Mouse (Mus musculus) spleen, postnatal 14 days (tissue): ENCODE results near the gene Gm17387.

ENCODE experiments used
- DNase-seq, 2 experiments: peaks; one replicate each; pipeline ENCODE4 v3.0.0; 2021 to 2022; ENCODE audit warnings: low spot score in 2 of 2

The Gm17387 gene

DNA sequence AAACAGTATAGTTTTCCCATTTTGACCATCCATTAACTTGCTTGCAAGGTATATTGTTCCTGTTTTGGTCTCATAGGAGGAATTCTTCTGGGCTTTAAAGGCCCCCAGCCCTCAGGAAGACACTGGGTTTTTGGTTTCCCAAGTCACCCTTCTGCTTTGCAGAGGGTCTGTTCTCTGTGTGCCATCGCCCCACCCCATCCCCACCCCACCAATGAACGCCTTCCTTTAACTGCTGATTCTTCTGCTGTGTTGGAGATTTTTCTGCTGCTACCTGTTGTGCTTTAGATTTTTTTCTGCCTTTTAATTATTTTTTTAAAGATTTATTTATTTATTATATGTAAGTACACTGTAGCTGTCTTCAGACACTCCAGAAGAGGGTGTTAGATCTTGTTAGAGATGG is at the start of gene Gm17387:
Gene Gm17387 (plus strand): TSS at position 301 of the 400 bp plus-strand sequence.
- DNase-seq, result no peak

- no peak for DNase-seq
Observed at GRCm38 (mm10) chr7:140981704-140982103, 47.2 kb upstream of the Gm17387 start.

- DNase-seq, result no peak
Observed at GRCm38 (mm10) chr7:140982971-140983370, 46.0 kb upstream of the Gm17387 start.

DNA sequence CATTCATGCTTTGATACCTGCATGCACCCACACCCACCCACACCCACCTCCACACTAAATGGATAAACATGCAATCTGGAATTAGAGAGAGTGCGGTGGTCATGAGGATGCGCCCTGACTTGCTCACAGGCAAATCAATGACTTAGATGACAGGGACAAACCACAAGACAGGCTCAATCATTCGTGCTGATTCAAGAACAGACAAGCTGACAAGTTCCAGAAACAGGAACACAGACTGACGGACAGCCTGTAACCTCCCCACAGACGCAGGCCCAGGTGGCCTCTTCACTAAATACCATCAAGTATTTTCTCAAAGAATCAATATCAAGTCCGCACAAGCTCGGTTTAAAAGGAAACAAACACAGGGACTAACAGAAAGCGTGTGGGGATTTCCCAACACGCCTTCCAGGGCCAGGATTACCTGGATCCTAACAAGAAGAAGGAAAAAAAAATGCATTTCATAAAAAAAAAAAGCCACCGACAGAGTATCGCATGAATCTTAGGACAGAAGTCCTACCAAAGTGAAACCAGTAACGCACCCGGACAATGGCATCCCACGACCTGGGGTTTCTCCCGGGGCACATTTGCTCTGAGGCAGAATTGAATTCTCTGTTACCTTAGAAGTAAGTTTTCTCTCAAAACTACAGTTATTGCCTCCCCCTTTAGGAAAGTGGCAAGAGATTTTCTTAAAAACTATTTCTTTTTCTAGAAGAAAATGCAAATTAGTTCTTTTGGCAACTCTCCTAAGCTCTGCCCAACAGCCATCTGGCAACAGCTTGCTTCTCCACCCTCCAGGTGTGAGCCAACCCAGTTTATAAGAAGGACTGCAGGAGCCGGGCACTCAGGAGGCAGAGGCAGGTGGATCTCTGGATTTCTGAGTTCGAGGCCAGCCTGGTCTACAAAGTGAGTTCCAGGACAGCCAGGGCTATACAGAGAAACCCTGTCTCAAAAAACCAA is 41.5 kb upstream of the Gm17387 start:
- DNase-seq, result no peak

- no peak for DNase-seq
Observed at GRCm38 (mm10) chr7:140989022-140989421, 39.9 kb upstream of the Gm17387 start.

DNA sequence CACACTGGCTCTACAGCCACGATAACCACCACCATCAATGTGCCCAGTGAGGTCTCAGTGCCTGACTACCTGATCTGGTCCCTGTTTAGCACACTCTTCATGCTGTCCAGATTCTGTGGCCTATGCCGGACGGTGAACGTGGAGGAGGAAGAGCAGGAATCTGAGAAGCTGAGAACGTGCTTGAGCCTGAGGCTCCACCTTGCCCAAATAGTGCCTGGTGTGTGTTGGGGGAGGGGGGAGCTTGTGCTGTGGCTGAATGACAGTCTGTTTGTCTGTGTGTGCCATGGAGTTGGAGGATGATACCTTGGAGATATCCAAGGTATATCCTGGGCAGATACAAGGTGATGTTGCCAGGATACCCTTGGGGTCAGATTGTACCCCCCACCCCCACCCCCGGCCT is 38.7 kb upstream of the Gm17387 start:
- no peak for DNase-seq

GRCm38 (mm10) chr7:140990622-140991021 is 38.3 kb upstream of the Gm17387 start:
- DNase-seq, result no peak

DNA sequence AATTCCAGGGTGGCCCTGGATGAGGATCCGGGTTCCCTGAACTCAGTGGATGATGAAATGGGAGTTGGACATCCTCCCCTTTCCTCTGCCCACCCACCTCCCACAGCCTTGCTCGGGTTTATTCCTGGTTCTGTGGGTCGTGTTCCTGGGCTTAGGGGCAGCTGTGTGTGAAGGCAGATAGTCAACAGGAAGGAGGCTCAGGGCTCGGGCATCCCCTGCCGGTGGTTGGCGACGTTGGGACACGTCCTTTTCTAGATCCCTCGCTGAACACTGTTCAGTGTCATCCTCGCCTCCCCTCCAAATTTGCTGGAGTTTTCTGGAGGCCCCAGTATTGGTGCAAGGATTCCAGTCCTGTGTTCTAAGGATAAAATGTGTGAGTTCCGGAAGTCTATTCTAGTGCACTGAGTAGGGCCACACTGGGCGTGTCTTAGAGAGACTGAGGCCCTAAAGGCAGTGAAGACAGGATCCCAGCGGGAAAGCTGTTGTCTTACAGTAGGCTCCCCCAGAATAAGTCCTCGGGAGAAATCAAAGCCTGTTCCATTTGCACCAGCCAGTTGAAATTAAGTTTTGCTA is 37.7 kb upstream of the Gm17387 start:
- DNase-seq, result no peak

DNA sequence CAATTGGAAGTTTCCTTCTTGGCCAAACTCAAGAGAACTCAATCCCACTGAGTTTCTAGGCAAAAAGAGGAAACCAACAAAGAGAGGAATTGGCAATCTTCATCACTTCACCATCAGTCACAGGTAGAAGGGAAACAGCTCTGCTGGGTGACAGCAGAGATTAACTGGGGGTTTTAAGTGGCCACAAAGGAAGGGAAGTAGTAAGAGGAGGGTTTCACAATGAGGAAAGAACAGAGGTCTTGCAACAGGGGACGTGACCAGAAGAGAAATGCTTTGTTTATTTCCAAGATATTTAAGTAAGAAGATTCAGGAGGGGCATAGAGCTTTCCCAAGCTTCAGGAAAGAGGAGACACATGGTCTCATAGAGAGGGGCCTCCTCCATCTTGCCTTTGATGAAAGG is 31.1 kb upstream of the Gm17387 start:
- no peak for DNase-seq

DNA sequence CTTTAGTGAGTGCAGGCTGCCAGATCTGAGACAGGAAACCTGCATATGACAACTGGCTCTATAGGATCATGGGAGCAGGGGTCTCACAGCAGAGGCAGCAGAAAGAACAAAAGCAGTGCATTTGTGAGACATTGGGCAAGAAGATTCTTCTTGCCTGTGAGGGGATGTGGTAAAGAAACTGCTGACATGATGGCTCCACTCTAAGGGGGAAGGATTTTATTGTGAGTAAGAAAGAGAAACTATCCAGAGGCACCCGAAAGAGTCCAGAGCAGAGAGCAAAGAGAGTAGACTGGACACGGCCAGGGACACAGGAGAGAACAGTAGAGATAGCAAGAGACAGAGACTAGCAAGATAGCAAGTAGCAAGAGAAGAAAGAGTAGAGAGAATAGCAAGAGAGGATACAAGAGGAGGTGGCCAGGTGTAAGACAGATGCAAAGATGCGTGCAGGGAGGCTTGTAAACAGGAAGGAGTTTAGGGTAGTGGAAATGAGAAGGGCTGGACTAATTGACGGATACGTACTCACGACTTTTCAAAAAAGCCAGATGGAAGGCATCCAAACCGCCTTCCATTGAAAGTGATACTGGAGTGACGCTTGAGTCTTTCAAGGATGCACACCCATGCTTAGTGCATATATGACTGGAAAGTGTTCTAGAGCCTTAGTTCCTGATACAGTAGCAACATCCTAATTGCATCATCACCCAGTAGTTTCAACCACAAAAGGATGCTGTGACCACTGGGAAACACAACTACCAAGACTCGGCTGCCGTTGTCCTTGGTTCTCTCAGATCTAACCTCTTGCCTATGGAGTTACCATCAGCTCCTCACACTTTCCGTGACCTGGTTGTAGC is 29.9 kb upstream of the Gm17387 start:
- no peak for DNase-seq

GRCm38 (mm10) chr7:141000881-141001708 is 27.8 kb upstream of the Gm17387 start:
- DNase-seq, result no peak

GRCm38 (mm10) chr7:141003248-141004010 is 25.5 kb upstream of the Gm17387 start:
- no peak for DNase-seq

DNA sequence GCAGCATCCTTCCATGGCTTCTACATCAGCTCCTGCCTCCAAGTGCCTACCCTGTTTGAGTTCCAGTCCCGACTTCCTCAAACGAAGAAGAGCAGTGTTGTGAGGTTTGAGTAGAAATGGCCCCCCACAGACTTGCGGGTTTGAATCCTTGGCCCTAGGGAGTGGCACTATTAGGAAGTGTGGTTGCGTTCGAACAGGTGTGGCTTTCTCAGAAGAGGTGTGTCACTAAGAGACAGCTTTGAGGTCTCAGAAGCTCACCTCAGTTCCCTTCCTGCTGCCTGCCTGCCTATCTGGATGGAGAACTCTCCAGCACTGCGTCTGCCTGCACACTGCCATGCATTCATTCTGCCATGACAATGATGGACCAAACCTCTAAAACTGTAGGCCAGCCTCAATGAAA is 22.5 kb upstream of the Gm17387 start:
- DNase-seq, result no peak

- no peak for DNase-seq
Observed at GRCm38 (mm10) chr7:141006914-141007313, 22.0 kb upstream of the Gm17387 start.

- no peak for DNase-seq
Observed at GRCm38 (mm10) chr7:141008312-141008761, 20.6 kb upstream of the Gm17387 start.

- peak; percentile 62 to 68 for DNase-seq
Observed at GRCm38 (mm10) chr7:141008938-141009660, 19.8 kb upstream of the Gm17387 start.

GRCm38 (mm10) chr7:141009665-141010064 is 19.3 kb upstream of the Gm17387 start:
- DNase-seq, result no peak

DNA sequence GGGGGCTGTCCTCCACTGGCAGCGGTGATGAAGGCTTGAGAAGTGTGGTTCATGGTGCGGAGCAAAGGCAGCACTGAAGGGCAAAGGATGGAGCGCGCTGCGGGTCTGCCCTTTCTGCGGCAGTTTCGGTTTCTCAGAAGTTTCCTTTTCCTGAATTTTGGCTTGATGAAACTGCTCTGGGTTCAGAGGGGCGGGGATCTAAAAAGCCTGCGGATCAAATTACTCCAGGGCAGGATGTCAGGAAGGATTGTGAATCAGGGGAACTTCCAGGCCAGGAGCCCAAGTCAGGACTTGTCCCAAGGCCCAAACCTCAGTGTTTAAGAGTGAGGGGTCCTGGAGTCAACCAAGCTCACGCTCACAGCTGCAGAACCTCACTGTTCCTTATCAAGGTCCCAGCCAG is 18.3 kb upstream of the Gm17387 start, which contains the start of gene Ifitm3:
Gene Ifitm3 (minus strand): TSS at position 178 of the 400 bp plus-strand sequence.
- DNase-seq, result no peak

- no peak for DNase-seq
Observed at GRCm38 (mm10) chr7:141011238-141011770, 17.6 kb upstream of the Gm17387 start.
